Mouse (Mus musculus) thymus, postnatal 10 days (tissue): Measurements from ENCODE around the gene Chrna7.
A peak's percentile ranks its signal among the peaks of the same experiment; 100 is the strongest.

Experiments used
- DNase-seq, 2 experiments: peaks; one replicate each; pipeline ENCODE4 v3.0.0; 2021; ENCODE audit warnings: low spot score in 2 of 2

The Chrna7 gene

DNA sequence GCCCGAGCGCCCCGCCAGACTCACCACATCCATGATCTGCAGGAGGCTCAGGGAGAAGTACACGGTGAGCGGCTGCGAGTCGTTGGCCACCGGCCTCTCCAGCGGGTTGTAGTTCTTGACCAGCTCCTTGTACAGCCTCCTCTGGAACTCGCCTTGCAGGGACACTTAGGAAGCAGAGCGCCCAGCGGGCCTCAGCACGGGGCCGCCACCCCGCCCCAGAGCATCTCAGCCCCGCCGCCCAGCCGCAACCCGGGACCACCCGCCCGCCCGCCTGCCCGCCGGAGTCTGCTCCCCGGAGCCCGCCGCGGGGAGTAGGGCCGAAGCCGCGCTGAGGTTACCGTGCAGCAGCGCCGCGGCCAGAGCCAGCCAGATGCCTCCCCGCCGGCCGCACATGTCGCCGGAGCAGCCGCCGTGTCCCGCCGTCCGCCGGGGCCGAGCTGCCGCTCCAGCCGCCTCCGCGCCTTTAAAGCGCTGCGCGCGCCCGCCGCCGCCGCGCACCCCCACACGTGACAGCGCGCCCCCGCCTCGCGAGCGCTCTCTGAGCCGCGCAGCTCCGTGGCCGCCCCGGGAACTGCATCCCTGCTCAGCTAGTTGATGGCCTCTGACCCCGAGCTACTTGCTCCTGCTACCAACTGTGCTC lies at the start of gene Chrna7:
Gene Chrna7, minus strand, starts transcription at position 486 of the 640 bp plus-strand sequence.
- DNase-seq: peak in 1 of 2 experiments; percentile 23

DNA sequence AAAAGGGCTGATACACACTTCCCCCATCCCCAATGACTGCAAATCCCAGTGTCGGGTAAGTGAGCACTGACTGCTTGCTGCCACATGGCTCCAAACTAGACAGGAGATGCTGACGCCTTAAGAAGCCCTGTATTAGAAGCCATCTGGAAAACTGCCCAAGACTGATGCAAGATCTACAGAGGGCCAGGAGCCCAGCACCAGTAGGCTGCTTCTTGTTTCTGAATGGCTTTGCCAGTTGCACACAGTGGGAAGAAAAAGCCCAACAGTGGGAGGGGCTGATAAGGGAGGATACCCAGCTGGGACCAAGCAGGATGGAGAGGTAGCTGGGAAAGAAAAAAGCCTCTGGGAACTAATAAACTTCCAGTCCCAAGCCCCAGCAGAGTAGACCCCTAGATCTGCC lies 37.0 kb upstream of the Chrna7 start:
- DNase-seq: no peak

DNA sequence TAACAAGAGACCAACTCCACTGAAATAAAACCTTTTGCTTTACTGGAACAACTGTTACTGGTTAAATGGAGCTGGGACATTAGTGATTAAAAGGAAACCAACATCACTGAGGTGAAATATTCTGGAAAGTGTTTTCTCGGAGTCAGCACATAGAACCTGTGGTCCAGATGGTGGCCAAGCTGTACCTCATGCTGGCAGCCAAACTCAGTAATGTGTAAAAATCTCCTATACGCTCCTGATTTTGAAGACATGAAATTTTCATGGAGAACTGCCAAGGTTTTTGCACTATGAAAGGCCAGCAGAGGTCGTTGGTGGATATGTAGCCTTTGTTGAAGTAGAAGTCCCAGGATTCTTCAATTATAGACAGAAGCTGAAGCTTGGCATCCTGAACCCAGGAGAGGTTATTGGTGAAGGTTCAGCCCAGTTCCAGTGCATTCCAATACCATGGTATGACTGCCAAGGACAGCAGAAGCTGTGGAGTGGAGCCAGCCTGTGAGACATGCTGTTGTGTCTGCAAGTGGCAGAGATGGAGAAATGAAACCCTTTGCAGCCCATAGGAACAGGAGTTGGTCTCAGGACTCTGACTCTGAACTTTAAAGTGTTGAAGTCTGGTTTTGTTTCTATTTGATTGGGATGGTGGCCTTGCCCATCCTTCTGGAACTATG lies 25.6 kb upstream of the Chrna7 start:
- DNase-seq: no peak

DNA sequence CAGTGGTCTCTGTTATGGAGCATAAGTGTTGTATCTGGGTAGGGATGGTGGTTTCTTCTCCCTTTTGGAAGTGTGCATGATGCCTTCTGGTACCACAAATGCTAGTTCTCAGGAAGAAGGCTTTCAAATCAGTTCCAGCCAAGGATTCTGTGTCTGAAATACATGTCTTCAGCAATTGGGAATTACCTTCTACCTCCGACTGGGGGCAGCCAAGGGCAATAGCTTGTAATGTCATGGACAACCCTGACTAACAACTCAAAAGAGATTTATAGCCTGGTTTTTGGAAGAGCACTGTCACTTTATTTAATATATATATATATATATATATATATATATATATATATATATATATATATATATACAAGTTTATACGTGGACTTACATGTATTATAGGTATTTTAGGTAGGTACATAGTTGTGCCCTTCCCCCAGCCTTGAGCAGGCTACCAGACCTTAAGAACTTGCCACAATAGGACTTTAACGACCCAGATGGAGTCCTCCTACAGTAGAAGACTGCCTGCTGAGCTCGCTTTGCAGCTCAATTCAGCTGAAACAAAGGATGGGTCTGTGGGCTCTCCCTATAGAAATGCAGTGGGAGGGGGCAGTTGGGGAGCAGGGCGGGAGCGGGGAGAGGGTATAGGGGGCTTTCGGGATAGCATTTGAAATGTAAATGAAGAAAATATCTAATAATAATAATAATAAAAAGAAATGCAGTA lies 12.9 kb upstream of the Chrna7 start:
- no peak for DNase-seq

DNA sequence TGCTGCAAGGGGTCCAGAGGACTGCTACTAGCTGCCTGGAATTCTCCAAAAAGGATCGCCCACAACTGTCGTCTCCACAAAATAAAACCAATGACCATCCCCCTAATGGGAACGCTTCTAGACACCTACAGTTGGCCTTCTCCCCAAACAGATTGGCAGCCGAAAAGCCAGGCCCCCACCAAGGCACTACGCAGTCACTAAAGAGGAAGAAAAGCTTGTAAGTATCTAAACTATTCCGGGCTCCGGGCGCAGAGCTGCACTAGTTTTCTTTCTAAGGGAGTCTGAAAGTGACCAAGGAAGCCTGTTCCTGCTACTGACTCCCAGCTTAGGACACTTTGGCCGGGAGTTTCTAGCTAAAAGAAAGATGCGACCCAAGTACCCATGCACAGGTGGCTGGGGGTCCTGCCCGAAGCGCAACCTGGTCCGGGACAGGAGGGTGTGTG lies 707 bp downstream of the Chrna7 start:
- no peak for DNase-seq

GRCm38 (mm10) chr7:63209501-63209900 lies 2.9 kb downstream of the Chrna7 start:
- no peak for DNase-seq

DNA sequence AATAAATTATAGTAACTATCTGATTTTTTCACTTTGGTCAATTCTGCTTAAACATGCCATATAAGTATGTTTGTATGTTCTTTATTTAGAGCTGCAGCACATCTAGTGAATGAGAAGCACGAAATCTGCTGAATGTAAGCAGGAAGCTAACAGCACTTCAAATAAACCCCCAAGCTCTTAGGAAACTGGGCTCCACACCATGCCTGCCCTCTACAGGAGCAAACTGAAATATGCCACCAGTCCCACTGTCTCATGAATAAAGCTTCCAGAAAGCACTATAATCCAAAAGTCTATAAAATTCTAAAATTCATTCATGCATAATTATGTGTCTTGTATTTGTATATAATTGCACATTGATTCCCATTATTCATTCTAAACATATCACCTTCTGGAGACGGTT lies 5.2 kb downstream of the Chrna7 start:
- no peak for DNase-seq

GRCm38 (mm10) chr7:63195560-63195959 lies 16.8 kb downstream of the Chrna7 start:
- no peak for DNase-seq

GRCm38 (mm10) chr7:63189647-63190534 lies 22.5 kb downstream of the Chrna7 start:
- no peak for DNase-seq

DNA sequence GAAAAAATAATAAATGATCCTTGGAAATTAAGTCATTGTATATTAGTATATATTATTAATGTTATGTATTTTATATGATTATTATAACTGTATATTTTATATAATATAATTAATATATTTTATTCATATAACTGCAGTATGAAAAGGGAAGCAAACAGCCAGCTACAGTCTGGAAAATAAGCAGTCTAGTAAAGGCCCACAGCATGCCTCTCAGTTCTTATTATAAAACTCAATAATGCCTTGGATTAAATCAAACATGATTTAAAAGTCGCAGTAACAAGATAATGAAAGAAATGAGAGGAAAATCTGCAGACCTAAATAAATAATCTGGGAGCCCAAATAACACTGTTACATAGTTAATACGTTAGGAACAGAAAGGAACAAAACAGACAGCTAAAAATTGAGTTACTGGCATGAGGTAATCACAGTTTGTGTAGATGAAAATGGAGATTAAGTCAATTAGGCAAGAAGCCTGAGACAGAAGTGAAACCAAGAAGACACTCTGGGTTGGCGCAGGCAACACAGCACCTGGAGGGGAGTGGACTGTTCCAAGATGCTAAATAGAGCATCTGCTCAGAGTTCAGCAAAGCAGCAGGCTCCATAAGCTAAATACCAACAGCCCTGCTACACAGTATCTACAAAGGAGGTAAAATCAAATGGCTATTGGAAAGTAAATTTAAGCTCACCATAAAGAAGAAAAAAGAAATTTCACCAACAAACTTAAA lies 42.1 kb downstream of the Chrna7 start:
- no peak for DNase-seq

- no peak for DNase-seq
Measured at GRCm38 (mm10) chr7:63164617-63165016, 47.8 kb downstream of the Chrna7 start.

DNA sequence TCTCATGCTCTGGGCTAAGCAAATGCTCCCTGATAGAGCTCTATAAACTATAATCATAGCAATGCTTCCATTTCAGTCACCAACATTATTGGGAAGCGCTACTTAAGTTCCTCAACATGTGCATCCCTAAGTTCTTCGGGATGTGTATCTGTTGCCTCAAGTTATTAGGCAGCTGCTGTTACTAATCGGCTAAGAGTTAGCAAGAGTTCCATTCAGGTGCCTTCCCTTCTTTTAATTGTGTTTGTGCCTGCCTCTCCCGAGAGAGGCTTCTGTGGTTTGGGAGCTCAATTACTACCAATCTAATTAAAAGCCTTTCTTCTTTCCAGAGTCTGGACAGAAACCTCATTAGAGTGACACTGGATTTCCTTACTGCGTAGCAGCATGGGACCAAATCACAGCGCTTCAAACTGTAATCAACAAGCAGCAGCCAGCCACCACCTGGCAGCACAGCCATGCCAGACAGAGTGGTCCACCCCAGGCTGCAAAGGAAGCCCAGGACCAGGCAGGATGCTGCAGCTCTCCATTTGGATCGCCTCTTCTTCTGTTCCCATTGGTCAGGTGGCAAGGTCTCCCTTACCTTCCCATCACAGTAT lies 50.0 kb downstream of the Chrna7 start:
- no peak for DNase-seq

DNA sequence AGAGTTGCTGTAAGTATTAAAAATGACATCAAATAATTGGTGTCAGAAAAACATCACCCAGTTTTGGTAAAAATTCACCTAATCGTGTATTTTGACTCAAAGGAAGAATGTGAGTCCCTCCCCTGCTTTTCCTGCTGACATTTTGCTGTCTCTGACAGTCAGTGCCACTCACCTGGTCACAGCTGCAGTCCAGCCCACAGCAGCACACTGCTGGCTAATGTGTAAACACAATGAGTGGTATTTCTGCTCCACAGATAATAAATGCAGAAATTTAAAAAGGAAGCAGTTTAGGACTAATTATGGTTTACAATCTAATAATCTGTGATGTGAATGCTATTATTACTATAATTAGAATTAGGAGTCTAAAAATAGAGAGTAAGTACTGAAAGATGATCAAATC lies 59.1 kb downstream of the Chrna7 start:
- DNase-seq: no peak

DNA sequence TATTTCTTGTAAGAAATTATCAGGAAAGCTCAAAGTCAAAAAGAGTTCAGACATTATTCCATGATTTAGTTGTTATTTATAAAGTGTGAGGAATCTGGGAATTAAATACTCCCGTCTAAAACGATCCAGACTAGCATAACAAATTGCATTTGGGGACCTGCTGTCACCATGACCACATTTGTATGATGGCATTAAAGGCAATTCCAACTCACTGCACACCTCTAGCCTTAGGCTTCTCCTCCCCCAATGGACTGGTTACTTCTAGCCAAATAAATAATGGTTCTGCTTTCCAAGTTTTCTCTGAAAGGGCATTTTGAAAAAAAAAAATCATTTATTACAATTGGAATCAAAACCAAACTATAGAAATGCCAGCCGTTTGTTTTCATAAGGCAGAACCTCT lies 63.6 kb downstream of the Chrna7 start:
- DNase-seq: no peak

DNA sequence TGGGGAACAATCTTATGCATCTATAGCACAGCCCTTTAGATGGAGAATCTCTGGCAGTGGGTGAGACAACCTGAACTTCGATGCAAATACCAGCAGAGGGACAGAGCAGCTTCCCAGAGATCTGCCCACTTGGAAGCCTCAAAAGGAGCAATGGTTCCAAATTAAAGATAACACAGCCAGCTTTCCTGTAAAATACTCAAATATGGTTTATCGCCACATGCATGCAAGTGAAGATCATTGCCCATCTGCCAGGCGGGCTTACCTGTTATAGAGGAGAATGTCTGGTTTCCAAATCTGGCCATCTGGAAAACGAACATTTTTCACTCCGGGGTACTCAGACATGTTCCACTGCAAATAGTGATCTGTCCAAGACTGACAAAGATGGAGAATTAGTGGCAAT lies 64.0 kb downstream of the Chrna7 start:
- no peak for DNase-seq

- DNase-seq: no peak
Measured at GRCm38 (mm10) chr7:63122547-63122946, 89.8 kb downstream of the Chrna7 start.

- no peak for DNase-seq
Measured at GRCm38 (mm10) chr7:63113671-63114070, 98.7 kb downstream of the Chrna7 start.

GRCm38 (mm10) chr7:63113252-63113651 lies 99.1 kb downstream of the Chrna7 start:
- no peak for DNase-seq

GRCm38 (mm10) chr7:63109348-63109747 lies 103.0 kb downstream of the Chrna7 start:
- no peak for DNase-seq

DNA sequence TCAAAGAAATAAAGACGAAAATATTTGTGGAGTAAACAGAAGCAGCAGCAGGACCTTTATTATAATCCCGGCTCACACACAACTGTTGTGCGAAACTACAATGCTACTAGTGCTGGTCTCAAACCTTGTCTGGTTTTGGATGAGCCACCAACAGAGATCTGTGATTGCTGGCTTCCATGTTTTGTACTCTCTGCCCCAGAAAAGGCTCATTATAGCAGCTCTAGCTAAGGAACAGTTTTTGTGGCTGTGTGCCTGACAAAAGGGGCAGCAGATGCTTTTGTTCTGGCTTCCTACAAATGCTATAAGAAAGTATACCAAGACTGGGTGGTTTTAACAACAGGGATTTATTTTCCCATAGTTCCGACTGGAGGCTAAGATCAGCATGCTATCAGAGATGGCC lies 126.4 kb downstream of the Chrna7 start:
- DNase-seq: no peak
